Mouse (Mus musculus) heart, embryonic 15.5 days (tissue): ENCODE measurements at regions not wholly inside any gene's neighbourhood (a gene's known extent, or its start where the extent isn't known, plus 50 kb on each side); places are given as distances from the start of the nearest gene placed in this dataset.

Experiments used
- ATAC-seq: fragments of 200-750 bp; cut with Nextera tagmentation; replicated peaks from 2 replicates; pipeline ENCODE4 v1.8.0; 2017; ENCODE audit warnings: low read depth, moderate TSS enrichment; ENCODE audit not compliant: insufficient number of reproducible peaks, insufficient read depth, low FRiP score
- H3K27ac ChIP-seq: fragments of 300-500 bp; sonication (generic); 2 replicates; pipeline ENCODE4 v1.5.1; 2015; ENCODE audit warnings: mild to moderate bottlenecking, inconsistent platforms
- H3K27me3 ChIP-seq: fragments of 300-500 bp; sonication (generic); 2 replicates; pipeline ENCODE4 v1.6.1; 2015; ENCODE audit warnings: inconsistent platforms
- H3K36me3 ChIP-seq: fragments of 300-500 bp; sonication (generic); 2 replicates; pipeline ENCODE4 v1.6.1; 2015; ENCODE audit warnings: mild to moderate bottlenecking, inconsistent platforms
- H3K4me1 ChIP-seq: fragments of 300-500 bp; sonication (generic); replicated peaks from 2 replicates; pipeline ENCODE4 v1.6.1; 2015; ENCODE audit warnings: inconsistent platforms
- H3K4me2 ChIP-seq: fragments of 300-500 bp; sonication (generic); 2 replicates; pipeline ENCODE4 v1.6.1; 2015; ENCODE audit warnings: inconsistent platforms, mild to moderate bottlenecking, moderate library complexity
- H3K4me3 ChIP-seq: fragments of 300-500 bp; sonication (generic); 2 replicates; pipeline ENCODE4 v1.5.1; 2015; ENCODE audit warnings: mild to moderate bottlenecking, inconsistent platforms
- H3K9ac ChIP-seq: fragments of 300-500 bp; sonication (generic); 2 replicates; pipeline ENCODE4 v1.6.1; 2015; ENCODE audit warnings: mild to moderate bottlenecking, inconsistent platforms
- H3K9me3 ChIP-seq: fragments of 300-500 bp; sonication (generic); replicated peaks from 2 replicates; pipeline ENCODE4 v1.6.1; 2016; ENCODE audit warnings: inconsistent platforms
- WGBS: fragments of 180-500 bp; shearing (Covaris S2); methylation state at CpG from one replicate; pipeline ENCODE4 v1.1.7; 2015; ENCODE audit warnings: mixed read lengths; 5-methylcytosine and 5-hydroxymethylcytosine counted together

DNA sequence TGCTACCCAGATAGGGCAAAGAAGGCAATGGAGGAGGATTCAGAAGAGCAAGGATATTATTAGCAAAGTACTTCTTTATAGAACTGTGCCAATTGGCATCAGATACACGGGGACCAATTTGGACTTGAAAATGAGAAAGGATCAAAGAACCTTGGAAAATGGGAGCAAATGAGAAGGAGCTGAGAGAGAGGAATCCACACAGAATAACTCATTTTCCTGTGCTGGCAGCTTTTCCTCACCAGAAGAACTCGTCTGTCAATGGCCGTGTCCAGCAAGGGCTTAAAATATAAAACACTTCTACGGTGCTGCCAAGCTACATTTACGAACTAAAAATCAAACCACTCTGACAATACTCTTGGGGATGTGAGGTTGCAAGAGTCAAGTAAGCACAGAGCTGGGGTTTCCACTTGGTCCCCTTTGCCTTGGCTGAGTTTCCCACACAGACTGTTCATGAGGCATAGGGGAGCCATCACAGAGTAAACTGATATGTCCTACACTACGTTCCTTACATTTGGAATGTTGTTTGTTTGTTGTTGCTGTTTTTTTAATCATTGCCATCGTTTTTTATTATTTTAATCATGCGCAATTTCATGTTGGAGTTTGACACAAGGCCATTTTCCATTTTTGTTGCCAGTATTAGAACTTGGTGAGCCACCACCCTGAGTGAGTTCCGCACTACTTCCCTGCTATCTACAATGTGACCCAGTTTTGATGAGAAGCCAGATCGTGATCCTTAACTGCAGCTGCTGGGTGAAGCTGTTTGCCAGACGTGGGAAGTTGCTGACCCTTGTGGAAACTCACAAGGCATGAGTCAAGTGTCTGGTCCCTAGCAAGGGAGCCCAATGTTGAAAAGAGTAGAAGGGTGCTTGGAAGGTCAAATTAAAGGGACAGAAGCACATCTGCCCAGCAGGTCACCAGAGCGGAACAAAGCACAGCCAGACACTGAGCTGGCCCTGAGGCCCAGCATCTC lies 95.5 kb upstream of the Ddit4l start:
- H3K4me3 ChIP-seq = no peak overlapping the region
- H3K4me1 ChIP-seq = no peaks in the 10 kb centered on the region
- no peak overlapping the region for H3K27ac ChIP-seq
- no peaks in the 10 kb centered on the region for H3K9me3 ChIP-seq
- no peaks in the 10 kb centered on the region for H3K36me3 ChIP-seq
- ATAC-seq = no peak
- no peak overlapping the region for H3K9ac ChIP-seq
- H3K4me2 ChIP-seq = no peak overlapping the region
- no peaks in the 10 kb centered on the region for H3K27me3 ChIP-seq
- WGBS = 67% methylated on average over 12 of the region's 12 CpGs

DNA sequence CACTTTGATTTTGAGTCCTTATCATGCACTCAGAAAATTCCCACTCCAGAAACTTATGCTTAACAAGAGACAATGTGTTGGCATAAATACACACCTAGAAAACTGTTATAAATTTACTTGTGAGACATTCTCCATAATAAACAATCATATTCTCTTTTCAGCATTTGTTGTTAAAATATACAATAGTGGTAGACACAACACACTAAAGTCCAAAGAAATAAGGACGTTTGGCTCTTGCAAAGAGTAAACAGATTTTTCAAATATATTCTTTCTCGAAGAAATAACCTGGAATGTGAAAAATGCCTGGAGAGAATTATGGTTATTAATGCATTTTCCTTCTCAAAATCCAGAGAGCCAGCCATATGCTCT lies 91.8 kb upstream of the Ddit4l start:
- no peak overlapping the region for H3K4me3 ChIP-seq

DNA sequence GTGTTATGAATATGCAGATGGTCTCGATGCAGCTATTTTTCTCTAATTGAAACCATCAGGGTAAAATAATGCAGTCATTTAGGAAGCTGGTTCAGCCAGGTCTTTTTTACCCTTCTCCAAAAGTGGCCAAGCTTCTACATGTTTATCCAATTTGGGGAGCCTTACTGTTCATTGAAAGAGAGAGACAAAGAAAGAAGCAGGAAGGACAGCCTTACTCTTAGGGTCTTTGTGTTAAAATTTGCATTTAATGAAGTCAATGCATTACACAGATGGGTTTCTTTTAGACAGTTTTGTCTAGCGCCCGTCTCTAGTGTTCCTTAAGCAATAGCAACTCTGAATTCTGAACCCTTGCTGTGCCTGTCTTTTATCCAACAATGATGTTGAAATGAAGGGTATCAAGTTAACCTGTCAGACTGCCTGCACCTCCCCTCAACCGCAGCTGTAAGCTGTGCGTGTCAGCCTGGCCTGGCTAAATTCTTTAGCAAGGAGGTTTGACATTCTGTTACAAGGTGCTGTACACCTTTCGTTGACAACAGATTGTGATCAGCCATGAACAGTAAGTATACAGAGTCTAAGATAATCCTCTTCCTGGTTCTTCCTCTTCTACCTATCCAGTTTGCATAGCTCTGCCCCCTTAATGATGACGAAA lies 91.3 kb upstream of the Ddit4l start:
- Histone ChIP-seq H3K27ac (no peak overlapping the region), H3K36me3 (no peaks in the 10 kb centered on the region), H3K4me1 (no peaks in the 10 kb centered on the region), H3K9ac (no peak overlapping the region), H3K27me3 (no peaks in the 10 kb centered on the region), H3K4me3 (no peak overlapping the region), H3K9me3 (no peaks in the 10 kb centered on the region), H3K4me2 (no peak overlapping the region)
- WGBS = 59% methylated on average over 7 of the region's 7 CpGs
- ATAC-seq = no peak

More for the DNA sequence above, 91.8 kb upstream of the Ddit4l start:
- Histone ChIP-seq H3K27ac (no peak overlapping the region), H3K4me2 (no peak overlapping the region), H3K9ac (no peak overlapping the region), H3K27me3 (no peaks in the 10 kb centered on the region), H3K4me1 (no peaks in the 10 kb centered on the region), H3K9me3 (no peaks in the 10 kb centered on the region), H3K36me3 (no peaks in the 10 kb centered on the region)
- no peak for ATAC-seq
- 65% methylated on average over 2 of the region's 2 CpGs for WGBS

DNA sequence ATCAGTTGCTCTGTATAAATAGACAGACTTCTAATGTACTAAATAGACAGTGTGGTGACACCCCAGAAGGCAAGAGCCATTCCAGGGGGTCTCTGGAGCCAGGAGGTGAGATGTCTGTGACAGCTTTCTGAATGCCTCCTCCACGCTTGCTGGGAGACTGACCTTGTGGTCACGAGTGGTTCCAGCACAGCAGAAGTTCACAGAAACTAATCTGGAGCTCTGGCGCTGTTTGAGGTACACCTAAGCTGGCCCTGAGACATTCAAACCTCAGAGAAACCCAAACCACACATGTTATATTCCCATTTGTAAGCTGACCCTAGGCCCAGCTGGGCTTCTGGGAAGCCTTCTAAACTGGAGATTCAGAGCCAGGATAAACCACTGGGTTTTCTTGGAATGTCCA lies 79.7 kb upstream of the Ddit4l start:
- Histone ChIP-seq H3K9ac (no peak overlapping the region), H3K4me1 (no peaks in the 10 kb centered on the region), H3K36me3 (no peaks in the 10 kb centered on the region), H3K9me3 (no peaks in the 10 kb centered on the region), H3K27ac (no peak overlapping the region), H3K4me3 (no peak overlapping the region), H3K27me3 (no peaks in the 10 kb centered on the region), H3K4me2 (no peak overlapping the region)
- ATAC-seq = no peak
- 69% methylated on average over 3 of the region's 3 CpGs for WGBS

DNA sequence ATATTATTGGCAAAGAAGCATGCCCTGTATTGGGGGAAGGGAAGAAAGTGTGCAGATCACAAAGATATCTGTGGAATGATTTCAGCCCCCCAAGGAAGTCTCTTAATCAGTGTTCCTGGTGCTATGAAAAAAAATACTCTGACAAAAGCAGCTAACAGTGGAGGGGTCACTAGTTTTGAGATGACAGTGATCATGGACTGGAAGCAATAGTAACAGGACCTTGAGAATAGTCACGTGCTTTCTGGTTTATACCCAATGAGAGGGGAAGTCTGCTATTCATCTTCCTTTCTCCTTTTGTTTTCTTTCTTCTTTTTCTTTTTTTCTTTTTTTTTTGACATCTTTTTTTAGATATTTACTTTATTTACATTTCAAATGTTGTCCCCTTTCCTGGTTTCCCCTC lies 79.1 kb upstream of the Ddit4l start:
- no peak for ATAC-seq
- no peak overlapping the region for H3K4me2 ChIP-seq
- H3K27me3 ChIP-seq = no peaks in the 10 kb centered on the region
- no peaks in the 10 kb centered on the region for H3K4me1 ChIP-seq
- 55% methylated on average over 1 of the region's 1 CpGs for WGBS
- H3K9ac ChIP-seq = no peak overlapping the region
- H3K9me3 ChIP-seq = no peaks in the 10 kb centered on the region
- H3K36me3 ChIP-seq = no peaks in the 10 kb centered on the region
- no peak overlapping the region for H3K4me3 ChIP-seq
- H3K27ac ChIP-seq = no peak overlapping the region

DNA sequence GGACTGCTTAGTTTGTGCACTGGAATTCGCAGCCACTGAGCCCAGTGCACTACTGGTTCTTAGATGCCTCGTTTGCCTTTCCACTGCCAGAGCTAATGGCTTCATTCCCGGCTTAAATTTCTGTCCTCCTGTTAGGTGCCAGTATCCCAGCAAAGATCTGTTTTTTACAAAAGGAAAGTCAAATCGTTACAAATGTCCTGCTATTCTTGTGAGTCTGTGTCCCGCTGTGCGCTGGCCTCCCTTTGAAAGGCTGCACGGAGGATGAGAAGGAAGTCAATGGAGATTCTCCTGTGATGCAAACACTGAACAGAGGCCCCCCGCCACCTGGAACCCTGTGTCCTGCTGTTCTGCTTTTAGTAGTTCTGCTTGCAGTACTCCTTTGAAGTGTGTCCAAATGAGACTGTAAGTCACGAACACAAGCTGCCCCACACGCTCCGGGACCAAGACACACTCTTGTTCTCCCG lies 74.0 kb upstream of the Ddit4l start:
- H3K4me2 ChIP-seq = peak overlapping the region; percentile 54
- H3K36me3 ChIP-seq = no peaks in the 10 kb centered on the region
- no peaks in the 10 kb centered on the region; the same call in 1 of the 2 replicates for H3K4me1 ChIP-seq
- no peaks in the 10 kb centered on the region for H3K9me3 ChIP-seq
- H3K4me3 ChIP-seq = peak overlapping the region; percentile 17
- 7% methylated on average over 12 of the region's 12 CpGs for WGBS
- no peak for ATAC-seq
- no peaks in the 10 kb centered on the region for H3K27me3 ChIP-seq
- H3K27ac ChIP-seq = no peak overlapping the region
- no peak overlapping the region for H3K9ac ChIP-seq

DNA sequence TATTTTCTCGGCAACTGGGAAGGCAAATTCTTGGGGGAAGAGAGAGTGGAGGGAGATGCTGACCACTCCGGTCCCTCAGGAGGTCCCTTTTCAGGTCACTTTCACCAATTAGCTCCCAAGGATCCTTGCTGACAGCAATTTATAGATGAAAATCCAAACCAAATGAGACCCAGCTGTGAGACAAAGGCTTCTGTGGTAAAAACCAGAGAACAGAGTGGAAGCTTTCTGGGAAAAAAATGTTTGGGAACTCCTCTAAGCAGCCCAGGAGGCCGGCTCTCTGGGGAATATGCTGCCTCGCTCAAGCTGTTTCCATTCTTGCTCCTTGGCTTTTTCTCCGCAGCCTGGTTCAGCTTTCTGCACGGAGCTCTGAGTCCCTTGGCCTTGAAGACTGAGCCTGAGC lies 73.5 kb upstream of the Ddit4l start:
- Histone ChIP-seq H3K4me3 (peak overlapping the region; percentile 17), H3K4me1 (no peaks in the 10 kb centered on the region; the same call in 1 of the 2 replicates), H3K36me3 (no peaks in the 10 kb centered on the region), H3K9me3 (no peaks in the 10 kb centered on the region), H3K27ac (no peak overlapping the region), H3K9ac (no peak overlapping the region), H3K4me2 (peak overlapping the region; percentile 54), H3K27me3 (no peaks in the 10 kb centered on the region)
- WGBS = 12% methylated on average over 6 of the region's 6 CpGs
- no peak for ATAC-seq

DNA sequence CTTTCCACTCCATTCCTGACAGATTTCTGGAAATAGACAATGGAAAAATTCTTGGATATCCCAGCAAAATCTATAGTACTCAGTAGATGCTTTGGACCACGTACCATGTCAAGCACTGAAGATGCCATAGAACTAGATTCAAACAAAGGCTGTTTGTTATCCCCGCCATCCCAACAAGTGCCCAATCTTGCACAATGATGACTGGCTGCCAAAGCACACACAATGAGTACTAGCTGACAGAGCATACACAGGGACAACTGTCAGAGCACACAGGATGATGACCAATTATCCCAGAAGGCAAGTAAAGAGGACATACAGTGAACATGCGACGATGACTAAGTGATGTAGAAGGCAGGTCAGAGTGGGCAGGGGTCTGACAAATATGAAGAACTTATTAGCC lies 70.7 kb upstream of the Ddit4l start:
- Histone ChIP-seq H3K4me1 (no peaks in the 10 kb centered on the region; the same call in 1 of the 2 replicates), H3K27me3 (no peaks in the 10 kb centered on the region), H3K9ac (no peak overlapping the region), H3K27ac (no peak overlapping the region), H3K4me2 (no peak overlapping the region), H3K36me3 (no peaks in the 10 kb centered on the region), H3K4me3 (no peak overlapping the region), H3K9me3 (no peaks in the 10 kb centered on the region)
- 91% methylated on average over 4 of the region's 4 CpGs for WGBS
- ATAC-seq = no peak

DNA sequence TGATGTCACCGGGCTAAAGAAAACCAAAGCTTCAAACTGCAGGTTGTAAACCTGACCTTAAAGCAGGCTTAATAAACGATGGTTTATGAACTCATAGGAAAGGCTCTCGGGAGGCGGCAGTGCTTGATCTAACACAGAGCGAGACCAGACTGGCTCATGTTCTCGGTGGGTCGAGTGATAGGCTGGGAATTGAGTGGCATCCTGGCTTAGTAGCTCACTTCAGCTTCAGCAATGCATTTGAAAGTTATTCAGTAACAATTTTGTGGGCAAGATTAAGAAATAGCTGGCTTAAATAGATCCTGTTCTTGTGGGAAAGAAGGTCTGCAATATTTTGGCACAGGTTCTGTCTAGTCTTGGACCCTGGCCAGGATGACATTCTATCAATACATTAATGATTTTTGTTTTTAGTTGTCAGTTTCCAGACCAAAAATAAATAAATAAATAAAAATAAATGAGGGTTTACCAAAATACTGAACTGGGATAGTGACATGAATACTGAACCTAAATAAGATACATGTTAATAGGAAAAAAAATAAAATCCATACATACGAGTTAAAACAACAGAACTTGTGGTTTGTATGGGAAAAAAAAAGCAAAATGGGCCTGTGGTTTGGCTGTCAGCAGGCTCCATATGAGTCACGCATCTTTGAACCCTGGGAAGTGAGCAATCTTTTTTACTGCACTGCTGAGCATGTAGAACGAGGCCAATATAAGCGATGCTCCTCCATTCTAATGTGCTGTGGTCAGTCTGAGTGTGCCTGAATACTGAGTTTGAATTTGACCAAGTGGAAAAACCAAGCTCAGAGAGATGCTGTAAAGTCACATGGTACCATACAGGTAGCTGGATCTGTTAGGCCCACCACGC lies 68.7 kb upstream of the Ddit4l start:
- Histone ChIP-seq H3K36me3 (no peaks in the 10 kb centered on the region), H3K4me2 (no peak overlapping the region), H3K9me3 (no peaks in the 10 kb centered on the region), H3K27ac (no peak overlapping the region), H3K9ac (no peak overlapping the region), H3K4me3 (no peak overlapping the region), H3K27me3 (no peaks in the 10 kb centered on the region), H3K4me1 (no peaks in the 10 kb centered on the region; the same call in 1 of the 2 replicates)
- WGBS = 66% methylated on average over 12 of the region's 12 CpGs
- ATAC-seq = no peak

DNA sequence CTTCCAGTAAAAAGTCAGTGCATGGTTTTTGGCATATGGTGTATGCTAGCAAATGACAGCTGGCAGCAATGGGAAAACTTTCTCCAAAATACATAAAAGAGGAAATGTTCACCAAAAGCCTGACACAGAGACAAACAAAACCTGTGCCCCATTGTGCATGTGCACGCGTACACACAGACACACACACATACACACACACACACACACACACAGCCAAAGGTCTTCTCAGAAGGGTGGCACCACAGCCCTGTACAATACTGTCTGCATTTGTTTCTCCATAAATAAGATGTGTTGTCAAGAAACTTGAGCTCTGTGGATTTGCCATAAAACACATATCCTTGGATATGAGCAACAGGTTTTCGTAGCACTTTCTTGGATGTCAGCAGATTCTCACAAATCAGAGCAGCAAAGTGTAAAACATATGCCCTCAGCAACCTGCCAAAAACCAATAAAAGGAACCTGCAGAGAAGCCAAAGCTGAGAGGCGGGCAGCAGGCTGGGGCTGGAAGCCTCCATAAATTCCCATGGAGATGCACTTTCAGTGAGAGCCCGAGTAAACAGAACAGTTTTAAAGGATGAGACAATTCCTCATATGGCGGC lies 60.5 kb upstream of the Ddit4l start:
- no peaks in the 10 kb centered on the region for H3K4me1 ChIP-seq
- 75% methylated on average over 6 of the region's 6 CpGs for WGBS
- no peaks in the 10 kb centered on the region for H3K9me3 ChIP-seq
- H3K27ac ChIP-seq = no peak overlapping the region
- no peaks in the 10 kb centered on the region for H3K27me3 ChIP-seq
- H3K4me3 ChIP-seq = no peak overlapping the region
- H3K4me2 ChIP-seq = no peak overlapping the region
- H3K9ac ChIP-seq = no peak overlapping the region
- no peak for ATAC-seq
- H3K36me3 ChIP-seq = no peaks in the 10 kb centered on the region

DNA sequence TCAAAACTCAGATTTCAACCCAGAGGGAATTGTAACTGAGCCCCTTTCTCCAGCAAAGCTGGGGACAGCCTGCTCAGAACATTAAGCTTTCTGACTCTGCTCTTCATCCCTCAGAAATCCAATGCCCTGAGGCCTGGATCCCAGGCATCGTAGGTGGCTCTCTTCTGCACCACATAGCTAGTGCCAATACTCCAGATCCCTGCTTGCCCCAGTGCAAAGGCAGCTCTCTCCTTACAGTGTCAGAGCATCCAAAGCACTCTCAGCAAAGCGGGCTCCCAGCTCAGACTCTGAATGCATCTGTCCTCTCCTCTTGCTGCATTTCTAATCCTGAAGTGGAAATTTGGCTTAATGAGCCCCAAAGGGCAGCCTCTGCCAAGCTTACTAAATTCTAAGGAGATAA lies 59.4 kb upstream of the Ddit4l start:
- Histone ChIP-seq H3K36me3 (no peaks in the 10 kb centered on the region), H3K4me2 (no peak overlapping the region), H3K9me3 (no peaks in the 10 kb centered on the region), H3K9ac (no peak overlapping the region), H3K4me1 (no peaks in the 10 kb centered on the region), H3K27me3 (no peaks in the 10 kb centered on the region), H3K27ac (no peak overlapping the region), H3K4me3 (no peak overlapping the region)
- WGBS = 74% methylated on average over 2 of the region's 2 CpGs
- ATAC-seq = no peak
